Mouse (Mus musculus): Measurements from ENCODE around the gene Btbd35f3.
"Not testable (repeated sequence)": the region's sequence is repeated elsewhere in the genome, so short reads cannot be mapped to it uniquely, and the experiment has no call there.

Gene Btbd35f3

GRCm38 (mm10) chrX:4037374-4037773 is at the start of gene Btbd35f3:
Gene Btbd35f3, plus strand, starts transcription at chrX:4037674.
- DNase-seq (ENCODE audit: low spot score) = not testable (repeated sequence)
